Mouse (Mus musculus) bone marrow macrophage, adult 2 months (primary cell): Measurements from ENCODE around the gene Peli1. TPM values are rescaled to one million over a fixed set of nuclear protein-coding genes. Genes with fewer than 3 reads are reported as not detected.
"Not testable (repeated sequence)": the region's sequence is repeated elsewhere in the genome, so short reads cannot be mapped to it uniquely, and the experiment has no call there.

Experiments used
- H3K27ac ChIP-seq: 2 replicates; pipeline ENCODE4 v1.5.1; 2012; ENCODE audit warnings: low read depth, low read length; ENCODE audit not compliant: insufficient read depth
- H3K4me1 ChIP-seq: 2 replicates; pipeline ENCODE4 v1.6.1; 2012; ENCODE audit warnings: low read length; ENCODE audit not compliant: control insufficient read depth, insufficient read depth
- H3K4me3 ChIP-seq: 2 replicates; pipeline ENCODE4 v1.5.1; 2012; ENCODE audit warnings: mild to moderate bottlenecking, low read length, moderate library complexity; ENCODE audit not compliant: insufficient read depth
- CTCF ChIP-seq: IDR thresholded peaks from 2 replicates; pipeline ENCODE4 v1.5.1; 2012; ENCODE audit warnings: low read depth, mild to moderate bottlenecking, low read length, moderate library complexity
- POLR2A ChIP-seq: IDR thresholded peaks from 2 replicates; pipeline ENCODE4 v1.6.1; 2012; ENCODE audit warnings: mild to moderate bottlenecking, low read depth, low read length, borderline replicate concordance
- polyA plus RNA-seq: library from polyadenylated mRNA; stranded (reverse); fragments of >200 nt; gene quantifications from 2 replicates; pipeline ENCODE4 v1.2.4, GENCODE M21; 2012; ENCODE audit not compliant: missing spikeins, insufficient read depth, insufficient read length

Peli1 gene
- polyA plus RNA-seq, 1 experiment = 28.2 TPM

GRCm38 (mm10) chr11:21164312-21164993 lies 73.4 kb downstream of the Peli1 start:
- TF ChIP-seq CTCF = no peak
- H3K27ac ChIP-seq = no peak overlapping the region
- no peak overlapping the region for H3K4me3 ChIP-seq
- H3K4me1 ChIP-seq = no peaks in the 10 kb centered on the region

GRCm38 (mm10) chr11:21164994-21165560 lies 74.0 kb downstream of the Peli1 start:
- Histone ChIP-seq H3K4me1 (no peaks in the 10 kb centered on the region), H3K4me3 (no peak overlapping the region), H3K27ac (no peak overlapping the region)
- TF ChIP-seq CTCF (no peak), POLR2A (no peak)

- no peak overlapping the region for H3K4me3 ChIP-seq
- no peak for TF ChIP-seq POLR2A
- no peak for TF ChIP-seq CTCF
- no peak overlapping the region for H3K27ac ChIP-seq
- H3K4me1 ChIP-seq = no peaks in the 10 kb centered on the region
Measured at GRCm38 (mm10) chr11:21166495-21167096, 75.5 kb downstream of the Peli1 start.

GRCm38 (mm10) chr11:21168828-21169607 lies 77.9 kb downstream of the Peli1 start:
- H3K4me1 ChIP-seq = no peaks in the 10 kb centered on the region
- no peak overlapping the region for H3K27ac ChIP-seq
- H3K4me3 ChIP-seq = no peak overlapping the region
- TF ChIP-seq POLR2A (no peak), CTCF (no peak)

GRCm38 (mm10) chr11:21169608-21169860 lies 78.4 kb downstream of the Peli1 start:
- H3K27ac ChIP-seq, H3K4me1 ChIP-seq, H3K4me3 ChIP-seq: not testable (repeated sequence)

GRCm38 (mm10) chr11:21172281-21172680 lies 81.2 kb downstream of the Peli1 start:
- Histone ChIP-seq H3K4me1 (peaks cover 5% of the 10 kb centered on the region), H3K27ac (no peak overlapping the region), H3K4me3 (no peak overlapping the region)
- TF ChIP-seq POLR2A = no peak
- TF ChIP-seq CTCF = no peak

- H3K27ac ChIP-seq = no peak overlapping the region
- TF ChIP-seq POLR2A (no peak), CTCF (no peak)
- H3K4me1 ChIP-seq = peaks cover 7% of the 10 kb centered on the region
- H3K4me3 ChIP-seq = no peak overlapping the region
Measured at GRCm38 (mm10) chr11:21173926-21174325, 82.8 kb downstream of the Peli1 start.

- H3K4me3 ChIP-seq = no peak overlapping the region
- TF ChIP-seq CTCF (no peak), POLR2A (no peak)
- peaks cover 8% of the 10 kb centered on the region for H3K4me1 ChIP-seq
- H3K27ac ChIP-seq = no peak overlapping the region
Measured at GRCm38 (mm10) chr11:21174396-21174795, 83.3 kb downstream of the Peli1 start.

GRCm38 (mm10) chr11:21175063-21175462 lies 84.0 kb downstream of the Peli1 start:
- Histone ChIP-seq H3K27ac (no peak overlapping the region), H3K4me3 (no peak overlapping the region), H3K4me1 (peaks cover 8% of the 10 kb centered on the region)
- no peak for TF ChIP-seq POLR2A
- TF ChIP-seq CTCF = no peak

GRCm38 (mm10) chr11:21176491-21176890 lies 85.4 kb downstream of the Peli1 start:
- no peak overlapping the region for H3K27ac ChIP-seq
- peaks cover 8% of the 10 kb centered on the region for H3K4me1 ChIP-seq
- TF ChIP-seq CTCF = no peak
- no peak overlapping the region for H3K4me3 ChIP-seq
